Mouse (Mus musculus): ENCODE measurements around the gene Tbrg4. TPM values are rescaled to one million over a fixed set of nuclear protein-coding genes. Genes with fewer than 3 reads are reported as not detected.
"Not testable (repeated sequence)": the region's sequence is repeated elsewhere in the genome, so short reads cannot be mapped to it uniquely, and the experiment has no call there.

The Tbrg4 gene
- polyA plus RNA-seq, 1 experiment: 73.9 TPM

DNA sequence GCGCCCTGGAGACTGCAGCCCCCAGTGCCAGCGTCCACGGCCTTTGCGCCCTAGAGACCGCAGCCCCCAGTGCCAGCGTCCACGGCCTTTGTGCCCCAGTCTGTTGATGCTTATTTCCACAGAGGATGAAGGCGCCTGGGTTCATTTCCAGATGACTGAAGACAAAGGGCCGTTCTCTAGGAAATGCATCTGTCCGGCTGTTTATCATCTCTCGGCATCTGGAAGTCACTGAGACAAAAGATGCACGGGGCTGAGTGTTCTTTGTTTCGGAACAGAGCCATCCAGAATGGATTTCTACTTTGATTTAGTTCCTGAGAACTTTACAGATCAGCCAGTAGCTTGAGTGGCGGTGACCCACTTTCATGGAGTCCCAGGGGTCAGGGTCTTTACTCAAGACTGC, 35.3 kb upstream of the Tbrg4 start:
- Histone ChIP-seq H3K27ac (ENCODE audit: insufficient read depth, low read depth, low read length) (peak overlapping the region; percentile 19; the same call in 1 of the 2 replicates), H3K36me3 (ENCODE audit: control insufficient read depth, insufficient read depth, low read length) (no peaks in the 10 kb centered on the region), H3K4me3 (ENCODE audit: insufficient read depth, low read depth, low read length) (no peak overlapping the region), H3K4me1 (ENCODE audit: control insufficient read depth, insufficient read depth, low read length) (no peaks in the 10 kb centered on the region), H3K27me3 (replicated peaks; ENCODE audit: control insufficient read depth, insufficient read depth, low read length) (no peaks in the 10 kb centered on the region)
- DNase-seq: peak; percentile 68
- TF ChIP-seq CTCF (conservative IDR thresholded peaks at IDR 0.05; ENCODE audit: insufficient read depth, insufficient read length, low read depth, low read length) (no peak), POLR2A (IDR thresholded peaks at IDR 0.05; ENCODE audit: low read depth, low read length) (no peak)
- WGBS: 76% methylated on average over 14 of the region's 14 CpGs

DNA sequence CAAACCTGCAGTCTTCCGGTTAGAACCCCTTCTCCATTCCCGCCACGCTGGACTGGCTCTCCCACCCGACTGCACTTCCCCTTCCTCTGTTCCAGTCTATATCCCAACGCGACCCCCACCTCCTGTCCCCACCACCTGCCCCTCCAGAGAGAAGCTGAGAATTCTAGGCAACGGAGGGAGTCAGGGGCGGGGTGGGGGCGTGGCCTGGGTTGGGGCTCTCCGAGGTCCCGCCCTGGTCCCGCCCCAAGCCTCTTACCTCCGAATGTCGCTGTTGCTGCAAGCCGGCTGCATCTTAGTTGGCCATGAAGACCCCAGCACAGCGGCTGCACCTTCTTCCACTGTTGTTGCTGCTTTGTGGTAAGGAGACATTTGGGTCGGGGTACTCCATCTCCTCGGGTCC, 32.4 kb upstream of the Tbrg4 start, which contains the start of gene Ramp3:
Gene Ramp3, plus strand, starts transcription at position 251 of the 400 bp plus-strand sequence.
- H3K27me3 ChIP-seq (replicated peaks; ENCODE audit: control insufficient read depth, insufficient read depth, low read length): no peaks in the 10 kb centered on the region
- H3K4me1 ChIP-seq (ENCODE audit: control insufficient read depth, insufficient read depth, low read length): no peaks in the 10 kb centered on the region
- DNase-seq: peak; percentile 52
- no peak within 1 kb of the TSS for H3K27ac ChIP-seq (ENCODE audit: insufficient read depth, low read depth, low read length)
- WGBS: 1% methylated on average over 18 of the region's 18 CpGs
- H3K36me3 ChIP-seq (ENCODE audit: control insufficient read depth, insufficient read depth, low read length): no peaks in the 10 kb centered on the region
- TF ChIP-seq POLR2A (IDR thresholded peaks at IDR 0.05; ENCODE audit: low read depth, low read length) (no peak), CTCF (conservative IDR thresholded peaks at IDR 0.05; ENCODE audit: insufficient read depth, insufficient read length, low read depth, low read length) (no peak)
- peak within 1 kb of the TSS; percentile 65 for H3K4me3 ChIP-seq (ENCODE audit: insufficient read depth, low read depth, low read length)

DNA sequence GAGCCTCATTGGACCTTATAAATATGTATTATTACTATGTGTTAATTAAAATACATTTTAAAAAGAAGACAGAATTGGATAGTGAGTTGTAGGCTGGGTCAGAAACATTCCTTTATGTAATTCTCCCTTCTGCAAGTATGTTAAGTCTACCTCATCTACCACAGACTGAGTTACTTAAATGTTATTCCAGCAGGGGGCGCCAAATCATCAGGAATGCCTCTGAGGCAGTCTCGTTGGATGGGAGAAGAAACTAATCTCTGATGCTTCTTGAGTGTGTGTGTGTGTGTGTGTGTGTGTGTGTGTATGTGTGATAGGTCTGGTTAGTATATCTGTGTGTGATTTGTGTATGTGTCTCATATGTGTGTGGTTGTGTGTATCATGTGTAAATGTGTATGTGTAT, 29.0 kb upstream of the Tbrg4 start:
- Histone ChIP-seq H3K27me3 (replicated peaks; ENCODE audit: control insufficient read depth, insufficient read depth, low read length) (no peaks in the 10 kb centered on the region), H3K27ac (ENCODE audit: insufficient read depth, low read depth, low read length) (no peak overlapping the region), H3K4me1 (ENCODE audit: control insufficient read depth, insufficient read depth, low read length) (no peaks in the 10 kb centered on the region), H3K36me3 (ENCODE audit: control insufficient read depth, insufficient read depth, low read length) (no peaks in the 10 kb centered on the region), H3K4me3 (ENCODE audit: insufficient read depth, low read depth, low read length) (no peak overlapping the region)
- TF ChIP-seq CTCF (conservative IDR thresholded peaks at IDR 0.05; ENCODE audit: insufficient read depth, insufficient read length, low read depth, low read length) (peak; percentile 85), POLR2A (IDR thresholded peaks at IDR 0.05; ENCODE audit: low read depth, low read length) (no peak)
- peak; percentile 87 for DNase-seq
- WGBS: 0% methylated on average over 2 of the region's 2 CpGs

DNA sequence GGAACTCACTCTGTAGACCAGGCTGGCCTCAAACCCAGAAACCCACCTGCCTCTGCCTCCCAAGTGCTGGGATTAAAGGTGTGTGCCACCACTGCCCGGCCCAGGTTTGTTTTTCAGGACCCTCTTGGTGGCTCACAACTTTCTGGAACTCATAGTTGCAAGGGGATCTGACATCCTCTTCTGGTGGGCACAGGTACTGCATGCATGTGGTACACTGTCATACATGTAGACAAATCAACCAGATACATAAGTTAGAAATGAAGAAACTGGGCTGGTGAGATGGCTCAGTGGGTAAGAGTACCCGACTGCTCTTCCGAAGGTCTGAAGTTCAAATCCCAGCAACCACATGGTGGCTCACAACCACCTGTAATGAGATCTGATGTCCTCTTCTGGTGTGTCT, 27.1 kb upstream of the Tbrg4 start:
- not testable (repeated sequence) for H3K4me1 ChIP-seq (ENCODE audit: control insufficient read depth, insufficient read depth, low read length); H3K27ac ChIP-seq (ENCODE audit: insufficient read depth, low read depth, low read length); H3K36me3 ChIP-seq (ENCODE audit: control insufficient read depth, insufficient read depth, low read length); DNase-seq; H3K4me3 ChIP-seq (ENCODE audit: insufficient read depth, low read depth, low read length); H3K27me3 ChIP-seq (replicated peaks; ENCODE audit: control insufficient read depth, insufficient read depth, low read length)
- 74% methylated on average over 3 of the region's 3 CpGs for WGBS

DNA sequence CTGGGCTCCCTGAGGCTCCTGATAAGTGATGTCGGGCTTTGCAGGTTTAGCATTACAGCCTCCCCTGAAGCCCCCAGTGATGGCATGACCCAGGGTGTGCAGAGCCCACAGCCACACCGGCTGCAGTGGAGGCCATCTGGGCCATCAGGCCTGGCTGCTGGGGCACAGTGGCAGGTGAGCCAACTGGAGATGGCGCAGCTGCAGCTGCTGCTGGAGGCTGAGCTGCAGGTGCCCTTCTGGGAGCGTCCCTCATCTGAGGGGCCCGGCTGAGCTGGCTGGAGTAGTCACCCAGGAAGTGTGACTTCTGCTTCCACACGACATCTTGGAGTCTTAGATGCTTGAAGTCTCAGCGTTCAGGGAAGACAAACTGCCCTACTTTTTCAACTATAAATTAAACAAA, 24.7 kb upstream of the Tbrg4 start:
- Histone ChIP-seq H3K4me3 (ENCODE audit: insufficient read depth, low read depth, low read length) (no peak overlapping the region), H3K27me3 (replicated peaks; ENCODE audit: control insufficient read depth, insufficient read depth, low read length) (no peaks in the 10 kb centered on the region), H3K4me1 (ENCODE audit: control insufficient read depth, insufficient read depth, low read length) (no peaks in the 10 kb centered on the region), H3K27ac (ENCODE audit: insufficient read depth, low read depth, low read length) (no peak overlapping the region), H3K36me3 (ENCODE audit: control insufficient read depth, insufficient read depth, low read length) (no peaks in the 10 kb centered on the region)
- WGBS: 54% methylated on average over 7 of the region's 7 CpGs
- TF ChIP-seq POLR2A (IDR thresholded peaks at IDR 0.05; ENCODE audit: low read depth, low read length) (no peak), CTCF (conservative IDR thresholded peaks at IDR 0.05; ENCODE audit: insufficient read depth, insufficient read length, low read depth, low read length) (no peak)
- DNase-seq: no peak

DNA sequence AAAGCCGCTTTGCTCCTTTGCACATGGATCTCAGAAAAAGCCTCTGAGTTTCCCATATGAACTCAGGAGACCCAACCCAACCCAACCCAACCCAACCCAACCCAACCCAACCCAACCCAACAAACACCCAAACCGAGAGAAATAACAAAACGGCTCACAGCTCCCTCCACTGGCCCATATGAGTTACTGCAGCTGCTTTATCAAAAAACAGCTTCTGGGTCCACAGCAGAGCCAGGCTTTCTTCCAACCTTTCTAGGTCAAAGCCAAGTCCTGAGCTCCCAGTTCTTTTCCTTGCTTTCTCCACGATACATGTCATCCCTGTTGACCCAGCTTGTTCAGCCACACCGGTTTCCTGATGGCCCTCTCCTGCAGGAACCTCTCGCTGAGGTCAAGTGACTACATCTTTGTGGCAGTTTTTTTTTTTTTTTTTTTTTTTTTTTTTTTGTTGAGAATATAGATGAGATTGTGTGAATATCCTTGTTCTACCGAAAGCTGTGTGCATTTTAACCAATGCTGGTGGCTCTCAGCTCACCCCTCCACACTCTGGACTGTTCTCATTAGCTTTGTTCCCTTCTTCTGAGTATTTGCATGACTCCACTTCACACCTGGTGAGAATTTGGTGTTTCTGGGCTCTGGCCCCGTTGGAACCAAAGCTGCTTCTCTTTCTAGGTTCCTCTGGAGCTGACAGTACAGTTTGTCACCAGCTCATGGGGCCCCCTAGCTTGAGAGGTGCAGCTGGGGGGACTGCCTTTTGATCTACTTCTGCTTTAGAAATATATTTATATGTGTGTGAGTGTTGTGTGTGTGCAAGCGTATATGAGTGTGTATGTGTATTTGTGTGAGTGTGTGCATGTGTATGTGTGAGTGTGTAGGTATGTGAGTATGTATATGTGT, 22.2 kb upstream of the Tbrg4 start:
- TF ChIP-seq POLR2A (IDR thresholded peaks at IDR 0.05; ENCODE audit: low read depth, low read length): no peak
- TF ChIP-seq CTCF (conservative IDR thresholded peaks at IDR 0.05; ENCODE audit: insufficient read depth, insufficient read length, low read depth, low read length): 0 out of 2 replicates have a peak, but pooled peaks have one; percentile 10
- H3K27ac ChIP-seq (ENCODE audit: insufficient read depth, low read depth, low read length): no peak overlapping the region
- no peaks in the 10 kb centered on the region for H3K36me3 ChIP-seq (ENCODE audit: control insufficient read depth, insufficient read depth, low read length)
- 60% methylated on average over 9 of the region's 9 CpGs for WGBS
- DNase-seq: no peak
- no peaks in the 10 kb centered on the region for H3K4me1 ChIP-seq (ENCODE audit: control insufficient read depth, insufficient read depth, low read length)
- H3K4me3 ChIP-seq (ENCODE audit: insufficient read depth, low read depth, low read length): no peak overlapping the region
- H3K27me3 ChIP-seq (replicated peaks; ENCODE audit: control insufficient read depth, insufficient read depth, low read length): no peaks in the 10 kb centered on the region

DNA sequence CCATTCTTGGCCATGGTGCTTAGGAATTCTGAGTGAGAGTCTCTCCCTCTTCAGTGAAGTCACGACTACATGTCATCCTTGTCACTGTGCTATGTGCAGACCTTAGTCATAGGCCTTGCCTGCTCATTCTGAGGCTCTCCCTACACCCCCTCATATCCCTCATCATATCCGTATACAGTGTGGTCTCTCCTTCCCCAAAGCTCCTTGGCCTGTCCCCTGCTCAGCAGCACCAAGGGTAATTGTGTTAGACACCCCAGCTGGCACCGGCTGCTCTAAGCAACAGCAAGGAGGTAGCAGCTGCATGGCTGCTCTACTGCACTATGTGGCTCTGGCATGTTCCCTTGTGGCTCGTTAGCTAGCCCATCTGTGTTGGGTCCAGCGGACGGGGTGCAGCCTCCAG, 18.7 kb upstream of the Tbrg4 start:
- no peak overlapping the region for H3K4me3 ChIP-seq (ENCODE audit: insufficient read depth, low read depth, low read length)
- no peaks in the 10 kb centered on the region for H3K36me3 ChIP-seq (ENCODE audit: control insufficient read depth, insufficient read depth, low read length)
- H3K27ac ChIP-seq (ENCODE audit: insufficient read depth, low read depth, low read length): no peak overlapping the region
- H3K4me1 ChIP-seq (ENCODE audit: control insufficient read depth, insufficient read depth, low read length): no peaks in the 10 kb centered on the region
- 89% methylated on average over 6 of the region's 6 CpGs for WGBS
- no peaks in the 10 kb centered on the region for H3K27me3 ChIP-seq (replicated peaks; ENCODE audit: control insufficient read depth, insufficient read depth, low read length)
- DNase-seq: no peak
- TF ChIP-seq CTCF (conservative IDR thresholded peaks at IDR 0.05; ENCODE audit: insufficient read depth, insufficient read length, low read depth, low read length) (no peak), POLR2A (IDR thresholded peaks at IDR 0.05; ENCODE audit: low read depth, low read length) (no peak)
